Mouse (Mus musculus): ENCODE measurements at regions not wholly inside any gene's neighbourhood (a gene's known extent, or its start where the extent isn't known, plus 50 kb on each side); places are given as distances from the start of the nearest gene placed in this dataset.

- Histone ChIP-seq H3K27me3 (no peaks in the 10 kb centered on the region), H3K9me3 (no peaks in the 10 kb centered on the region), H3K9ac (replicated peaks) (no peak overlapping the region), H3K36me3 (no peaks in the 10 kb centered on the region), H3K27ac (replicated peaks) (no peak overlapping the region), H3K4me2 (replicated peaks) (no peak overlapping the region), H3K4me1 (no peaks in the 10 kb centered on the region), H3K4me3 (no peak overlapping the region)
- 98% methylated on average over 1 of the region's 1 CpGs for WGBS
- ATAC-seq (ENCODE audit: low FRiP score, low read depth): no peak
Observed at GRCm38 (mm10) chr13:114613909-114614308, 155.2 kb upstream of the Fst start.

GRCm38 (mm10) chr13:114619416-114619815 lies 160.7 kb upstream of the Fst start:
- H3K27me3 ChIP-seq: no peaks in the 10 kb centered on the region
- H3K4me2 ChIP-seq (replicated peaks): no peak overlapping the region
- no peaks in the 10 kb centered on the region for H3K4me1 ChIP-seq
- no peaks in the 10 kb centered on the region for H3K36me3 ChIP-seq
- no peak overlapping the region for H3K9ac ChIP-seq (replicated peaks)
- no peak overlapping the region for H3K4me3 ChIP-seq
- ATAC-seq (ENCODE audit: low FRiP score, low read depth): no peak
- no peaks in the 10 kb centered on the region for H3K9me3 ChIP-seq
- WGBS: 85% methylated on average over 4 of the region's 4 CpGs
- no peak overlapping the region for H3K27ac ChIP-seq (replicated peaks)

- WGBS: 92% methylated on average over 4 of the region's 4 CpGs
- no peaks in the 10 kb centered on the region for H3K27me3 ChIP-seq
- H3K36me3 ChIP-seq: no peaks in the 10 kb centered on the region
- H3K9ac ChIP-seq (replicated peaks): no peak overlapping the region
- ATAC-seq (ENCODE audit: low FRiP score, low read depth): no peak
- H3K4me3 ChIP-seq: no peak overlapping the region
- no peak overlapping the region for H3K27ac ChIP-seq (replicated peaks)
- H3K9me3 ChIP-seq: no peaks in the 10 kb centered on the region
- no peaks in the 10 kb centered on the region for H3K4me1 ChIP-seq
- no peak overlapping the region for H3K4me2 ChIP-seq (replicated peaks)
Observed at GRCm38 (mm10) chr13:114636731-114637130, 178.0 kb upstream of the Fst start.

- Histone ChIP-seq H3K4me2 (replicated peaks) (no peak overlapping the region), H3K36me3 (no peaks in the 10 kb centered on the region), H3K27ac (replicated peaks) (no peak overlapping the region), H3K9me3 (no peaks in the 10 kb centered on the region), H3K9ac (replicated peaks) (no peak overlapping the region), H3K4me3 (no peak overlapping the region), H3K4me1 (peaks cover 4% of the 10 kb centered on the region; the same call in 1 of the 2 replicates), H3K27me3 (no peaks in the 10 kb centered on the region)
- 90% methylated on average over 2 of the region's 2 CpGs for WGBS
- no peak for ATAC-seq (ENCODE audit: low FRiP score, low read depth)
Observed at GRCm38 (mm10) chr13:114639531-114639930, 178.5 kb upstream of the Mocs2 start.

- no peak overlapping the region for H3K9ac ChIP-seq (replicated peaks)
- H3K4me3 ChIP-seq: no peak overlapping the region
- H3K27me3 ChIP-seq: no peaks in the 10 kb centered on the region
- no peak overlapping the region for H3K27ac ChIP-seq (replicated peaks)
- WGBS: 62% methylated on average over 9 of the region's 9 CpGs
- H3K36me3 ChIP-seq: no peaks in the 10 kb centered on the region
- H3K4me2 ChIP-seq (replicated peaks): no peak overlapping the region
- ATAC-seq (ENCODE audit: low FRiP score, low read depth): peak; percentile 42
- H3K9me3 ChIP-seq: no peaks in the 10 kb centered on the region
- H3K4me1 ChIP-seq: peaks cover 4% of the 10 kb centered on the region; the same call in 1 of the 2 replicates
Observed at GRCm38 (mm10) chr13:114641688-114642390, 176.2 kb upstream of the Mocs2 start.

- Histone ChIP-seq H3K4me2 (replicated peaks) (no peak overlapping the region), H3K27ac (replicated peaks) (no peak overlapping the region), H3K4me3 (no peak overlapping the region), H3K27me3 (no peaks in the 10 kb centered on the region), H3K9ac (replicated peaks) (no peak overlapping the region), H3K9me3 (no peaks in the 10 kb centered on the region), H3K36me3 (no peaks in the 10 kb centered on the region), H3K4me1 (peaks cover 4% of the 10 kb centered on the region; the same call in 1 of the 2 replicates)
- 21% methylated on average over 3 of the region's 3 CpGs for WGBS
- peak; percentile 28; the same call in 1 of the 2 replicates for ATAC-seq (ENCODE audit: low FRiP score, low read depth)
Observed at GRCm38 (mm10) chr13:114642901-114643491, 175.0 kb upstream of the Mocs2 start.

- Histone ChIP-seq H3K9me3 (no peaks in the 10 kb centered on the region), H3K9ac (replicated peaks) (no peak overlapping the region), H3K36me3 (no peaks in the 10 kb centered on the region), H3K4me2 (replicated peaks) (no peak overlapping the region), H3K4me3 (no peak overlapping the region), H3K4me1 (peaks cover 4% of the 10 kb centered on the region; the same call in 1 of the 2 replicates), H3K27me3 (no peaks in the 10 kb centered on the region), H3K27ac (replicated peaks) (no peak overlapping the region)
- ATAC-seq (ENCODE audit: low FRiP score, low read depth): no peak
- 47% methylated on average over 11 of the region's 11 CpGs for WGBS
Observed at GRCm38 (mm10) chr13:114643521-114643920, 174.5 kb upstream of the Mocs2 start.

- 90% methylated on average over 7 of the region's 7 CpGs for WGBS
- Histone ChIP-seq H3K9me3 (no peaks in the 10 kb centered on the region), H3K27ac (replicated peaks) (no peak overlapping the region), H3K4me3 (no peak overlapping the region), H3K4me1 (no peaks in the 10 kb centered on the region), H3K36me3 (no peaks in the 10 kb centered on the region), H3K27me3 (no peaks in the 10 kb centered on the region), H3K9ac (replicated peaks) (no peak overlapping the region), H3K4me2 (replicated peaks) (no peak overlapping the region)
- no peak for ATAC-seq (ENCODE audit: low FRiP score, low read depth)
Observed at GRCm38 (mm10) chr13:114654267-114654666, 163.8 kb upstream of the Mocs2 start.

GRCm38 (mm10) chr13:114654953-114655586 lies 163.0 kb upstream of the Mocs2 start:
- 91% methylated on average over 4 of the region's 4 CpGs for WGBS
- no peaks in the 10 kb centered on the region for H3K36me3 ChIP-seq
- H3K27ac ChIP-seq (replicated peaks): no peak overlapping the region
- ATAC-seq (ENCODE audit: low FRiP score, low read depth): no peak
- no peaks in the 10 kb centered on the region for H3K9me3 ChIP-seq
- H3K4me2 ChIP-seq (replicated peaks): no peak overlapping the region
- H3K9ac ChIP-seq (replicated peaks): no peak overlapping the region
- H3K27me3 ChIP-seq: no peaks in the 10 kb centered on the region
- no peak overlapping the region for H3K4me3 ChIP-seq
- H3K4me1 ChIP-seq: no peaks in the 10 kb centered on the region

- no peak for ATAC-seq (ENCODE audit: low FRiP score, low read depth)
- Histone ChIP-seq H3K36me3 (no peaks in the 10 kb centered on the region), H3K9me3 (no peaks in the 10 kb centered on the region), H3K27ac (replicated peaks) (no peak overlapping the region), H3K4me1 (no peaks in the 10 kb centered on the region), H3K27me3 (no peaks in the 10 kb centered on the region), H3K9ac (replicated peaks) (no peak overlapping the region), H3K4me2 (replicated peaks) (no peak overlapping the region), H3K4me3 (no peak overlapping the region)
Observed at GRCm38 (mm10) chr13:114672411-114672810, 145.6 kb upstream of the Mocs2 start.

- no peak overlapping the region for H3K9ac ChIP-seq (replicated peaks)
- H3K4me3 ChIP-seq: no peak overlapping the region
- 82% methylated on average over 5 of the region's 5 CpGs for WGBS
- H3K27ac ChIP-seq (replicated peaks): no peak overlapping the region
- no peak for ATAC-seq (ENCODE audit: low FRiP score, low read depth)
- no peak overlapping the region for H3K4me2 ChIP-seq (replicated peaks)
- no peaks in the 10 kb centered on the region for H3K36me3 ChIP-seq
- H3K9me3 ChIP-seq: no peaks in the 10 kb centered on the region
- no peaks in the 10 kb centered on the region for H3K27me3 ChIP-seq
- H3K4me1 ChIP-seq: no peaks in the 10 kb centered on the region
Observed at GRCm38 (mm10) chr13:114679703-114680378, 138.2 kb upstream of the Mocs2 start.

GRCm38 (mm10) chr13:114680379-114680733 lies 137.7 kb upstream of the Mocs2 start:
- no peak for ATAC-seq (ENCODE audit: low FRiP score, low read depth)
- 88% methylated on average over 9 of the region's 9 CpGs for WGBS
- no peaks in the 10 kb centered on the region for H3K36me3 ChIP-seq

More at GRCm38 (mm10) chr13:114680379-114680733, 137.7 kb upstream of the Mocs2 start:
- Histone ChIP-seq H3K27ac (replicated peaks) (no peak overlapping the region), H3K9me3 (no peaks in the 10 kb centered on the region), H3K4me3 (no peak overlapping the region), H3K27me3 (no peaks in the 10 kb centered on the region), H3K9ac (replicated peaks) (no peak overlapping the region), H3K4me1 (no peaks in the 10 kb centered on the region), H3K4me2 (replicated peaks) (no peak overlapping the region)

All from midbrain, embryonic 12.5 days (tissue).